Mouse (Mus musculus): ENCODE results near the gene Mrpl19. TPM values are rescaled to one million over a fixed set of nuclear protein-coding genes. Genes with fewer than 3 reads are reported as not detected.

The Mrpl19 gene
- polyA plus RNA-seq (2014; fragmentation: Nextera tagmentation; extraction: Ambion mirVana), result 77.9 and 81.9 TPM in 2 replicates

- Histone ChIP-seq H3K36me3 (ENCODE audit: control insufficient read depth, insufficient read depth, low read length) (peaks cover 23% of the 10 kb centered on the region), H3K4me2 (peak within 1 kb of the TSS; percentile 59), H3K27ac (ENCODE audit: low read depth, low read length) (peak within 1 kb of the TSS; percentile 13; the same call in 1 of the 2 replicates), H3K9me3 (ENCODE audit: control insufficient read depth, low read length) (no peaks in the 10 kb centered on the region), H3K27me3 (replicated peaks; ENCODE audit: control insufficient read depth, insufficient read depth, low read length) (no peaks in the 10 kb centered on the region), H3K9ac (ENCODE audit: low read depth, low read length) (peak within 1 kb of the TSS; percentile 85), H3K4me1 (replicated peaks; ENCODE audit: control insufficient read depth, insufficient read depth, low read length) (peaks cover 6% of the 10 kb centered on the region), H3K4me3 (ENCODE audit: low read depth, low read length) (peak within 1 kb of the TSS; percentile 91)
- ATAC-seq (replicated peaks; ENCODE audit: low FRiP score), result peak; percentile 98
- under 1% methylated on average over 44 of the region's 44 CpGs for WGBS
- peak; percentile 88 for DNase-seq (ENCODE audit: low spot score)
These were observed at the start of gene Mrpl19 for GRCm38 (mm10) chr6:81965296-81966067. Mrpl19 (minus strand) TSS chr6:81965958.

DNA sequence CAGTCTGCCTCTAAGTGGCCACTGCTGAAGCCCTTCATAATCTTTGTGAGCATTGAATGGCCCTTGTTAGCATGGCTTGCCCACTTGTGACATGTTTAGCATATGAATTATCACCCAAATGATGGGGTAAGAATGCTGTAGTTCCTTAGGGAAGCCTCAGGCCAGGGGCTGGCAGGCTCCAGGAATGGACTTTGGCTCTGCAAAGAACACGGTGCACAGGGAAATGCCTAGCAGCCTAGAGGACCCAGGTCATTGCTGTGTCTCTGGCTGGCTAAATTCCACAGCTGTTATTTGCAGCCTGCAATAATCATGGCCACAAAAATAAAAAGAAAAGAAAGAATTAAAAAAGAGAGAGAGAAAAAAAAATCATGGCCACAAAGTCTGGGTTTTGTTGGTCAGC is 46.6 kb upstream of the Mrpl19 start:
- Histone ChIP-seq H3K9me3 (ENCODE audit: control insufficient read depth, low read length) (no peaks in the 10 kb centered on the region), H3K4me3 (ENCODE audit: low read depth, low read length) (no peak overlapping the region), H3K4me1 (replicated peaks; ENCODE audit: control insufficient read depth, insufficient read depth, low read length) (no peaks in the 10 kb centered on the region), H3K4me2 (no peak overlapping the region), H3K27me3 (replicated peaks; ENCODE audit: control insufficient read depth, insufficient read depth, low read length) (no peaks in the 10 kb centered on the region), H3K36me3 (ENCODE audit: control insufficient read depth, insufficient read depth, low read length) (no peaks in the 10 kb centered on the region), H3K9ac (ENCODE audit: low read depth, low read length) (no peak overlapping the region), H3K27ac (ENCODE audit: low read depth, low read length) (no peak overlapping the region)
- ATAC-seq (replicated peaks; ENCODE audit: low FRiP score) (no peak), DNase-seq (ENCODE audit: low spot score) (no peak)
- WGBS, result 66% methylated on average over 1 of the region's 1 CpGs

DNA sequence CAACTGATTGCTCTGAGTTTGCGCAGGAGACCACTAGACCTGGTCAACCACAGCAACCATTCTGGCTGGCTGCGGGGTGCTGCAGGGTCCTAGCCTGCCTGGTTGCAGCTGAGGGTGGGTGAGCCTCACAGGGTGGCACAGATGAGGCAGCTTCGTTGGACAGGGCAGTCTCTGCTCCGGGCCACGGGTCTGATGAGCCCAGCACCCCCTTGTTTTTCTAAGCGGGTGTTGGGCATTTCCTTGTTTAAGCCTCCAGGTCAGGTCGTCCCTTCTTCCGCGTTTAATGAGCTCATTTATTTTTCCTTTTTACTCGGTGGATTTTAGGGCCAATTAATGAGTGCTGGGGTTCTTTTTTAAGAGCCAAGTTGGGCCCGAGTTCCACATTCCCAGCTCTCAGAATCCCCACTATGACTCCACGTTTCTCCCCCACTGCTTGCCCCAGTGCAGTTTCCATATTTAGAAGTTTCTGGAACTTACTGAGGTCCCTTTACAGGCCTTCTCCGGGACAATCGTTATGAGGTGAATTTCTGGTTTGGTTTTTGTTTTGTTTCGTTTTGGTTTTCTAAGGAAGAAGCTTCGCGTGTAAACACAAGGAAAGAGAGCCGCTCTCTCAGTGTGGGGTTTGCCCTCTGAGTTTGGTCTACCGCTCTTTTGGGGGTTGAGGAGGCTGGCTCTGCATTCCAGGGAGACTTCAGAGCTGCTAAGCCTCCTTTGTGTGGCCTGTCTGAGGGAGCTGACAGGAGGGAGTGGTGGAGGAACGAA is 24.5 kb upstream of the Mrpl19 start:
- DNase-seq (ENCODE audit: low spot score) (no peak), ATAC-seq (replicated peaks; ENCODE audit: low FRiP score) (no peak)
- H3K4me3 ChIP-seq (ENCODE audit: low read depth, low read length), result no peak overlapping the region
- H3K9me3 ChIP-seq (ENCODE audit: control insufficient read depth, low read length), result no peaks in the 10 kb centered on the region
- H3K36me3 ChIP-seq (ENCODE audit: control insufficient read depth, insufficient read depth, low read length), result no peaks in the 10 kb centered on the region
- no peak overlapping the region for H3K27ac ChIP-seq (ENCODE audit: low read depth, low read length)
- no peak overlapping the region for H3K4me2 ChIP-seq
- H3K27me3 ChIP-seq (replicated peaks; ENCODE audit: control insufficient read depth, insufficient read depth, low read length), result no peaks in the 10 kb centered on the region
- 66% methylated on average over 20 of the region's 20 CpGs for WGBS
- H3K9ac ChIP-seq (ENCODE audit: low read depth, low read length), result no peak overlapping the region
- no peaks in the 10 kb centered on the region; the same call in 1 of the 2 replicates for H3K4me1 ChIP-seq (replicated peaks; ENCODE audit: control insufficient read depth, insufficient read depth, low read length)

- DNase-seq (ENCODE audit: low spot score), result no peak
- H3K9me3 ChIP-seq (ENCODE audit: control insufficient read depth, low read length), result no peaks in the 10 kb centered on the region
- no peak overlapping the region for H3K4me3 ChIP-seq (ENCODE audit: low read depth, low read length)
- no peaks in the 10 kb centered on the region for H3K27me3 ChIP-seq (replicated peaks; ENCODE audit: control insufficient read depth, insufficient read depth, low read length)
- no peaks in the 10 kb centered on the region; the same call in 1 of the 2 replicates for H3K4me1 ChIP-seq (replicated peaks; ENCODE audit: control insufficient read depth, insufficient read depth, low read length)
- no peak for ATAC-seq (replicated peaks; ENCODE audit: low FRiP score)
- H3K9ac ChIP-seq (ENCODE audit: low read depth, low read length), result no peak overlapping the region
- WGBS, result 84% methylated on average over 5 of the region's 5 CpGs
- no peak overlapping the region for H3K4me2 ChIP-seq
- H3K36me3 ChIP-seq (ENCODE audit: control insufficient read depth, insufficient read depth, low read length), result no peaks in the 10 kb centered on the region
- no peak overlapping the region for H3K27ac ChIP-seq (ENCODE audit: low read depth, low read length)
These were observed 22.6 kb upstream of the Mrpl19 start for GRCm38 (mm10) chr6:81988341-81988740.

DNA sequence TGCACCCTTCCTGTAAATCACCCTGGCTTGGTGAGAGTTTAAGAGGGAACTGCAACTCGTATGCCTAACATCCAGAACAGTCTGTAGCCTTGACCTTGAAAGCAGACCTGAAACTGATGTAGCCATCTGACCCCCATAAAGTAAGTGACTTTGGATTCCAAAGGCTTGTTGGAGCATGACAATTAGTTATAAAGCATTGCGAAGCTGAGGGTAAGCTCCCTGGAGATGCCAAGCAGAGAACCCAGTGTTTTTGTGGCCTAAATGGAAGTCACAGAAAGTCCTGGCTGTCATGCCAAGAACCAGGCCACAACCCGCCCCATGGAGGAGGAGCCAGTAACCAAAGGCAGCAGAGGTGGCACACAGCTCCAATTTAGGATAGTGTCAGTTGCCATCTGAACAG is 21.8 kb upstream of the Mrpl19 start:
- 64% methylated on average over 3 of the region's 3 CpGs for WGBS
- H3K9me3 ChIP-seq (ENCODE audit: control insufficient read depth, low read length), result no peaks in the 10 kb centered on the region
- H3K4me2 ChIP-seq, result no peak overlapping the region
- no peak overlapping the region for H3K27ac ChIP-seq (ENCODE audit: low read depth, low read length)
- no peaks in the 10 kb centered on the region; the same call in 1 of the 2 replicates for H3K4me1 ChIP-seq (replicated peaks; ENCODE audit: control insufficient read depth, insufficient read depth, low read length)
- no peak overlapping the region for H3K9ac ChIP-seq (ENCODE audit: low read depth, low read length)
- no peaks in the 10 kb centered on the region for H3K27me3 ChIP-seq (replicated peaks; ENCODE audit: control insufficient read depth, insufficient read depth, low read length)
- no peaks in the 10 kb centered on the region for H3K36me3 ChIP-seq (ENCODE audit: control insufficient read depth, insufficient read depth, low read length)
- DNase-seq (ENCODE audit: low spot score), result no peak
- H3K4me3 ChIP-seq (ENCODE audit: low read depth, low read length), result no peak overlapping the region
- no peak for ATAC-seq (replicated peaks; ENCODE audit: low FRiP score)

DNA sequence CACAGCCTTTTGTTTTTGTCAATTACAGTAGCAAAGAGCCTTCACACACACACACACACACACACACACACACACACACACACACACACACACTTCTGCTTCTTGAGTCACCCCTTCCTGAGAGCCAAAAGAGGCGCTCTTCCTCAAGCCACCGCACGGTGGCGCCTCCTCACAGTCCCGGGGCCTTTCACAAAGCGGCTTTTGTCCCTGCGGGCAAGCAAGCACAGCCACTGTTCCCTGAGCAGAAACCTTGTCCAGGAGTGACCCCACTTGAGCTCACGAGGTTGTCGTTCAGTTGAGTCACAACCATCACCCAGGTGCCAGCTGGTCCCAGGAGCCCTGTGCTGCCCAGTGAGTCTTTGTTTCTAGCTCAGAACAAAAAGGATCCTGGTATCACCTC is 21.3 kb upstream of the Mrpl19 start:
- Histone ChIP-seq H3K27ac (ENCODE audit: low read depth, low read length) (no peak overlapping the region), H3K4me3 (ENCODE audit: low read depth, low read length) (no peak overlapping the region), H3K4me2 (no peak overlapping the region), H3K9me3 (ENCODE audit: control insufficient read depth, low read length) (no peaks in the 10 kb centered on the region), H3K4me1 (replicated peaks; ENCODE audit: control insufficient read depth, insufficient read depth, low read length) (no peaks in the 10 kb centered on the region; the same call in 1 of the 2 replicates), H3K36me3 (ENCODE audit: control insufficient read depth, insufficient read depth, low read length) (no peaks in the 10 kb centered on the region), H3K9ac (ENCODE audit: low read depth, low read length) (no peak overlapping the region), H3K27me3 (replicated peaks; ENCODE audit: control insufficient read depth, insufficient read depth, low read length) (no peaks in the 10 kb centered on the region)
- DNase-seq (ENCODE audit: low spot score) (peak; percentile 65), ATAC-seq (replicated peaks; ENCODE audit: low FRiP score) (peak; percentile 62; the same call in 1 of the 2 replicates)
- WGBS, result under 1% methylated on average over 9 of the region's 9 CpGs

GRCm38 (mm10) chr6:81986599-81986998 is 20.8 kb upstream of the Mrpl19 start:
- no peak overlapping the region for H3K4me2 ChIP-seq
- H3K27me3 ChIP-seq (replicated peaks; ENCODE audit: control insufficient read depth, insufficient read depth, low read length), result no peaks in the 10 kb centered on the region
- no peak overlapping the region for H3K27ac ChIP-seq (ENCODE audit: low read depth, low read length)
- H3K9ac ChIP-seq (ENCODE audit: low read depth, low read length), result no peak overlapping the region
- no peaks in the 10 kb centered on the region for H3K9me3 ChIP-seq (ENCODE audit: control insufficient read depth, low read length)
- WGBS, result 39% methylated on average over 5 of the region's 5 CpGs
- no peaks in the 10 kb centered on the region for H3K36me3 ChIP-seq (ENCODE audit: control insufficient read depth, insufficient read depth, low read length)
- DNase-seq (ENCODE audit: low spot score), result no peak
- no peak overlapping the region for H3K4me3 ChIP-seq (ENCODE audit: low read depth, low read length)
- H3K4me1 ChIP-seq (replicated peaks; ENCODE audit: control insufficient read depth, insufficient read depth, low read length), result no peaks in the 10 kb centered on the region; the same call in 1 of the 2 replicates
- no peak for ATAC-seq (replicated peaks; ENCODE audit: low FRiP score)

GRCm38 (mm10) chr6:81986171-81986570 is 20.4 kb upstream of the Mrpl19 start:
- Histone ChIP-seq H3K9ac (ENCODE audit: low read depth, low read length) (no peak overlapping the region), H3K9me3 (ENCODE audit: control insufficient read depth, low read length) (no peaks in the 10 kb centered on the region), H3K27me3 (replicated peaks; ENCODE audit: control insufficient read depth, insufficient read depth, low read length) (no peaks in the 10 kb centered on the region), H3K4me3 (ENCODE audit: low read depth, low read length) (no peak overlapping the region), H3K36me3 (ENCODE audit: control insufficient read depth, insufficient read depth, low read length) (no peaks in the 10 kb centered on the region), H3K4me1 (replicated peaks; ENCODE audit: control insufficient read depth, insufficient read depth, low read length) (no peaks in the 10 kb centered on the region; the same call in 1 of the 2 replicates), H3K4me2 (no peak overlapping the region), H3K27ac (ENCODE audit: low read depth, low read length) (no peak overlapping the region)
- WGBS, result 83% methylated on average over 8 of the region's 8 CpGs
- ATAC-seq (replicated peaks; ENCODE audit: low FRiP score) (no peak), DNase-seq (ENCODE audit: low spot score) (no peak)

Measured in liver, embryonic 11.5 days (tissue).